Mouse (Mus musculus): ENCODE results near the gene Sprtn. TPM values are rescaled to one million over a fixed set of nuclear protein-coding genes. Genes with fewer than 3 reads are reported as not detected.

The Sprtn gene
- polyA plus RNA-seq (2014; fragmentation: Nextera tagmentation; extraction: Ambion mirVana) = 7.9 and 8.8 TPM in 2 replicates

DNA sequence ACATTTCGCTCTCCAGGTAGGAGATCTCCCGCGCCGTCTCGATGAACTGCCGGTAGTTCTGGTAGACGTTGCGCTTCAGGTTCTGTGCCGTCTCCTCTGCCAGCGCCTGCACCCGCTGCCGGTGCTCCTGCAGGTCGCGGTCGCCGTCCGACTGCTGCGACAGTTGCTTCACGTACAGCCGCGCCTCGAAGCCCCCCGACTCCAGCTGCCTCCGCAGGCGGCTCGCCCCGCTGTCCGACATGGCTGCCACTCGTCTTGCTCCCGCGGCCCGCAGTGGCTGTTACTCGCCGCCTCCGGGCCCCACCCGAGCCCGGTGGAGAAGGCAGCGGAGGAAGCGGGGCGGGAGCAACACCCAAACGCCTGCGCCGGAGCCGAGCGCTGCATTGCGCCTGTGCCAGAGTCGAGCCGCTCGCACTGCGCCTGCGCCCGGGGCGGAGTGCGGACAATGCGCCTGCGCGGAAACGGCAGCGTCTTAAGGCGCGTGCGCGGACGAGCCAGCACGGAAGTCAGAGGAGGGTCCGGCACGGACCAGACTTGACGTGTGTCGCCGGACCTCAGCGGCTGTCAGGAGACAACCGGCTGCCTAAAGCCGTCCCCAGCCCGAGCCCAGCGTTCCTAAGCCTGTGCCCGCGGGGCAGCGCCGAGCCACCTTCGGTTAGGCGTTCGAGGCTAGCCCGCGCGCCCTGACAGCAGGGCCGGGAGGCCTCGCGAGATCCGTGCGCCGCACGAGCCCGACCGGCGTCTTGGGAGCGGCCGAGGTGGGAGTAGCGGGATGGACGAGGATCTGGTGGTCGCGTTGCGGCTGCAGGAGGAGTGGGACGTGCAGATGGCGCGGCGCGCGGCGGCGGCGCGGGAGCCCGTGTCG, at the start of gene Sprtn, which contains the start of gene Exoc8:
Gene Sprtn, plus strand, starts transcription at position 501 of the 865 bp plus-strand sequence.
Gene Exoc8, minus strand, starts transcription at position 320 of the 865 bp plus-strand sequence.
- Histone ChIP-seq H3K4me1 (replicated peaks; ENCODE audit: control insufficient read depth, insufficient read depth, low read length) (peaks cover 20% of the 10 kb centered on the region), H3K9me3 (ENCODE audit: control insufficient read depth, low read length) (no peaks in the 10 kb centered on the region), H3K9ac (ENCODE audit: low read length) (peak within 1 kb of the TSS; percentile 74), H3K27me3 (replicated peaks; ENCODE audit: control insufficient read depth, insufficient read depth, low read length) (no peaks in the 10 kb centered on the region), H3K4me3 (ENCODE audit: low read depth, low read length) (peak within 1 kb of the TSS; percentile 96), H3K4me2 (ENCODE audit: low read length) (peak within 1 kb of the TSS; percentile 96), H3K36me3 (ENCODE audit: control insufficient read depth, insufficient read depth, low read length) (peaks cover 43% of the 10 kb centered on the region), H3K27ac (ENCODE audit: low read depth) (peak within 1 kb of the TSS; percentile 52)
- ATAC-seq (replicated peaks; ENCODE audit: low FRiP score, low TSS enrichment, low read depth) (peak; percentile 78), DNase-seq (ENCODE audit: low spot score) (peak; percentile 98)
- WGBS = under 1% methylated on average over 114 of the region's 114 CpGs

DNA sequence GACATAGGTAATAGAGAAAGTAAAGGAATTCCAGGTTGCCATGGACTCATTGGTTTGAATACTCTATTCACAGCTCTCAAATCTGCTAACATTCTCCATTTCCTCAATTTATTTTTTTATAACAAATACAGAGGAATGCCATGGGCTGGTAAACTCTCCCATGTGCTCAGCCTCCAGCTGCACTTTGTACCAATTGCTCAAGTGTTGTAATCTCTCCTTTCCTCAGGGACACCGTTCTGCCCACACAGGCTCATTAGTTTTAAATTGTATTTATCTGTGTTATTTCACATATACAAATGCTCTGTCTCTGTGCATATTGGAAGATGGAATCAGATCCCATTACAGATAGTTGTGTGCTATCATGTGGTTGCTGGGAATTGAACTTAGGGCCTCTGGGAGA, 44.2 kb upstream of the Sprtn start:
- Histone ChIP-seq H3K4me2 (ENCODE audit: low read length) (no peak overlapping the region), H3K9ac (ENCODE audit: low read length) (no peak overlapping the region), H3K27me3 (replicated peaks; ENCODE audit: control insufficient read depth, insufficient read depth, low read length) (no peaks in the 10 kb centered on the region), H3K36me3 (ENCODE audit: control insufficient read depth, insufficient read depth, low read length) (peaks cover 59% of the 10 kb centered on the region), H3K27ac (ENCODE audit: low read depth) (no peak overlapping the region), H3K9me3 (ENCODE audit: control insufficient read depth, low read length) (peaks cover 50% of the 10 kb centered on the region), H3K4me3 (ENCODE audit: low read depth, low read length) (no peak overlapping the region), H3K4me1 (replicated peaks; ENCODE audit: control insufficient read depth, insufficient read depth, low read length) (no peaks in the 10 kb centered on the region)
- ATAC-seq (replicated peaks; ENCODE audit: low FRiP score, low TSS enrichment, low read depth) = no peak
- no peak for DNase-seq (ENCODE audit: low spot score)
- WGBS = 95% methylated on average over 1 of the region's 1 CpGs

DNA sequence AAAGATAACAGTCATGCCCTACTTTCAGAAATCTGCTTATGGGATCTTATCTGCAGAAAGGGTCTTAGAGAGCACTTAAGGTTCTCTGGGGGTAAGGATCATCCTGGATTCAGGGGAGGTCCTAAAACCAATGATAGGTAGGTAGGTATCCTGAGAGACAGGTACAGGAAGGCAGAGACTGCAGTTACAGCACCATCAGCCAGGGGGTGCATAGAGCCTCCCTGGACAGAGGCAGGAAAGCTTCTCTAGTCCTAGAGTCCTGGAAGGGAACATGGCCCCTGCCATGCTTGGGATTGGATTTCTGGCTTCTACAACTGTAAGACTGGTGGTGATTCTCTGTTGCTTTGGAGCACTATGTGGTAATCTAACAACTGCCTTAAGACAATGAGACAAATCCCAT, 38.2 kb upstream of the Sprtn start:
- Histone ChIP-seq H3K9me3 (ENCODE audit: control insufficient read depth, low read length) (peaks cover 29% of the 10 kb centered on the region), H3K27ac (ENCODE audit: low read depth) (no peak overlapping the region), H3K4me3 (ENCODE audit: low read depth, low read length) (no peak overlapping the region), H3K4me2 (ENCODE audit: low read length) (no peak overlapping the region), H3K4me1 (replicated peaks; ENCODE audit: control insufficient read depth, insufficient read depth, low read length) (peaks cover 11% of the 10 kb centered on the region), H3K27me3 (replicated peaks; ENCODE audit: control insufficient read depth, insufficient read depth, low read length) (no peaks in the 10 kb centered on the region), H3K36me3 (ENCODE audit: control insufficient read depth, insufficient read depth, low read length) (peaks cover 65% of the 10 kb centered on the region), H3K9ac (ENCODE audit: low read length) (no peak overlapping the region)
- no peak for DNase-seq (ENCODE audit: low spot score)
- no peak for ATAC-seq (replicated peaks; ENCODE audit: low FRiP score, low TSS enrichment, low read depth)

DNA sequence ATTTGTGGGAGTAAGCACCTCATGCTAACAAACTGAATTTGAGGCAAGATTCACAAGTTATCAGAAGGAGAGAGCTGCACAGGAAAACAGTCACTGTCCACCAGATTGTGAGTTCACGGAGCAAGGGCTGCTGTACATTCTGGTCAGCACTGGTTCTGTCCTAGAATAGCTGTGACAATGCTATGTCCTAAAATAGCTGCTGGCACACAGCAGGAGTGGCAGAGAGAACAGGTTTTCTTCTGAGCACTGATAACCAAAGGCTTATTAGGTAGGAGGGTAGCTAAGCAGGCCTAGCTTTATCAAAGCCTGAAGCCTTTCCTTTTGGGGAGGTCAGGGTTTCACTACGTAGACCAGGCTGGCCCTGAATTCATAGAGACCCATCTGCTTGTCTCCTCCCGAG, 37.5 kb upstream of the Sprtn start:
- H3K36me3 ChIP-seq (ENCODE audit: control insufficient read depth, insufficient read depth, low read length) = peaks cover 58% of the 10 kb centered on the region
- no peak overlapping the region for H3K4me3 ChIP-seq (ENCODE audit: low read depth, low read length)
- no peak overlapping the region for H3K27ac ChIP-seq (ENCODE audit: low read depth)
- ATAC-seq (replicated peaks; ENCODE audit: low FRiP score, low TSS enrichment, low read depth) (no peak), DNase-seq (ENCODE audit: low spot score) (no peak)
- no peak overlapping the region for H3K4me2 ChIP-seq (ENCODE audit: low read length)
- H3K9ac ChIP-seq (ENCODE audit: low read length) = no peak overlapping the region
- peaks cover 11% of the 10 kb centered on the region for H3K4me1 ChIP-seq (replicated peaks; ENCODE audit: control insufficient read depth, insufficient read depth, low read length)
- whole genome bisulfite sequencing = 92% methylated on average over 3 of the region's 3 CpGs
- H3K9me3 ChIP-seq (ENCODE audit: control insufficient read depth, low read length) = peaks cover 22% of the 10 kb centered on the region
- H3K27me3 ChIP-seq (replicated peaks; ENCODE audit: control insufficient read depth, insufficient read depth, low read length) = no peaks in the 10 kb centered on the region

DNA sequence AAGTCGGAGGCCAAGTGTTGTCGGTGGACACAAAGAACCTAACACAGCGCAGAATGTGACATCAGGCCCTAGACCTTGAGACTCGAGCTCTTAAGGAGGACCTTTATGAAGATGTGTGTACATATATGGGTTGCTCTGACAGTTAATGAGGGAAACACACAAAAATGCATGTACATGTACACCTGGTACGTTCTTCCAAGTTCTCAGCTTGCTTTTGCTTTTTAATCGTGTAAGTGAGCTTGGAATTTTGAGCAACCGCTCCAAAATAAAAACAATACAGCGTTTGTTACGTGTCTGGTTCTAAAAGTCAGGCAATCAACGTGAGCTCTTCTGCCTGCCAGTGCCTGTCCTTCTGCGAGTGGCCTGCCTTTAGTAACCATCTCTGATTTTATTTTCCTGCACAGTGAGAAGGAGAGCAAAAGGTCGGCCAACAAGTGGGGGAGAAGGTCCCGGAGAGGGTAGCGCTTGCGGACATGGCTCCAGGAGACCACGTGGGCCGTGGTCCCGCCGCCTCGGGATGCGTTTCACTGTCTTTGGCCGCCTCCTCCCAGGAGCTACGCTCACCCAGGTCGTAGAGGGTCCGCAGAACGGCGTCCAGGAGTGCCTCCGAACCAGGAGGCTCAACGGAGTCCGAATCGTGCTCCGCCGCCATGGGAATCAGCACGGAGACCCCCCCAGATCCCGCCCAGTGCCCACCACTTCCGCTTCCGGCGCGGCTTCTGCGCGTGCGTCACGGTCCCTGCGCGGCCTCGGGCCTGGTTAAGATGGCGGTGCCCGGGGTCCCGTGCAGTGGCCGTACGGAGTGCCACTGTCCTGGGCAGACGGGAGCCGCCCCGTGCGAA, 35.1 kb upstream of the Sprtn start, which contains the start of the genes Gnpat and 2810004N23Rik:
Gene Gnpat, plus strand, starts transcription at position 713 of the 842 bp plus-strand sequence.
Gene 2810004N23Rik, minus strand, starts transcription at position 800 of the 842 bp plus-strand sequence.
- H3K4me1 ChIP-seq (replicated peaks; ENCODE audit: control insufficient read depth, insufficient read depth, low read length) = peaks cover 11% of the 10 kb centered on the region
- H3K9ac ChIP-seq (ENCODE audit: low read length) = peak within 1 kb of the TSS; percentile 97
- H3K27ac ChIP-seq (ENCODE audit: low read depth) = peak within 1 kb of the TSS; percentile 92
- peak within 1 kb of the TSS; percentile 96 for H3K4me3 ChIP-seq (ENCODE audit: low read depth, low read length)
- H3K4me2 ChIP-seq (ENCODE audit: low read length) = peak within 1 kb of the TSS; percentile 71
- ATAC-seq (replicated peaks; ENCODE audit: low FRiP score, low TSS enrichment, low read depth) = peak; percentile 97
- H3K27me3 ChIP-seq (replicated peaks; ENCODE audit: control insufficient read depth, insufficient read depth, low read length) = no peaks in the 10 kb centered on the region
- peaks cover 2% of the 10 kb centered on the region; the same call in 1 of the 2 replicates for H3K9me3 ChIP-seq (ENCODE audit: control insufficient read depth, low read length)
- WGBS = 2% methylated on average over 55 of the region's 55 CpGs
- DNase-seq (ENCODE audit: low spot score) = peak; percentile 98
- peaks cover 36% of the 10 kb centered on the region for H3K36me3 ChIP-seq (ENCODE audit: control insufficient read depth, insufficient read depth, low read length)

DNA sequence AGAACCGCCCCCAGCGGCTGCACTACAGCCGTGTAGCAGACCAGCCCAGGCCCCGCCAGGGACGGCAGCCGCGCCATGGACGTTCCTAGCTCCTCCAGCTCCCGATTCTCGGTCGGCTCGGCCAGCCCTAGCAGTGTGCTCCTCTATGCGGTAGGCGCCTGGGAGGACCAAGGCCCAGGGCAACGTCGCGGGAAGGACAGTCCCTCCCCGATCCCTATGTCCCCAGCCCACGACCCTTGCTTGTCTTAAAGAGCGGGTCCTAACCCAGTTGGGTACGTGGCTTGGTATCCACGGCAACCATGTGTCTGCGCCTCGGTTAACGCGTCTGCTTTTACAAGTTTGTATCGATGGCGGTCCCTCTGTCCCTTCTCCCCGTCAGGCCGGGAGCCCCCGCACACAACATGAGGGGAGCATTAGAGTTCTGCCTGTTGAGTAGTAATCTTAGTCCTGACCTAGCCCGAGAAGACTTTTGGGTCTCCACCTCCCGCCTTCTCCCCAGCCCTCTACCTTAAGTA, 34.5 kb upstream of the Sprtn start:
- ATAC-seq (replicated peaks; ENCODE audit: low FRiP score, low TSS enrichment, low read depth) (peak; percentile 81), DNase-seq (ENCODE audit: low spot score) (no peak)
- peaks cover 11% of the 10 kb centered on the region for H3K4me1 ChIP-seq (replicated peaks; ENCODE audit: control insufficient read depth, insufficient read depth, low read length)
- no peaks in the 10 kb centered on the region for H3K27me3 ChIP-seq (replicated peaks; ENCODE audit: control insufficient read depth, insufficient read depth, low read length)
- H3K36me3 ChIP-seq (ENCODE audit: control insufficient read depth, insufficient read depth, low read length) = peaks cover 30% of the 10 kb centered on the region
- H3K27ac ChIP-seq (ENCODE audit: low read depth) = peak overlapping the region; percentile 92
- peak overlapping the region; percentile 71 for H3K4me2 ChIP-seq (ENCODE audit: low read length)
- peak overlapping the region; percentile 97 for H3K9ac ChIP-seq (ENCODE audit: low read length)
- H3K9me3 ChIP-seq (ENCODE audit: control insufficient read depth, low read length) = no peaks in the 10 kb centered on the region
- under 1% methylated on average over 33 of the region's 33 CpGs for WGBS
- H3K4me3 ChIP-seq (ENCODE audit: low read depth, low read length) = peak overlapping the region; percentile 96

DNA sequence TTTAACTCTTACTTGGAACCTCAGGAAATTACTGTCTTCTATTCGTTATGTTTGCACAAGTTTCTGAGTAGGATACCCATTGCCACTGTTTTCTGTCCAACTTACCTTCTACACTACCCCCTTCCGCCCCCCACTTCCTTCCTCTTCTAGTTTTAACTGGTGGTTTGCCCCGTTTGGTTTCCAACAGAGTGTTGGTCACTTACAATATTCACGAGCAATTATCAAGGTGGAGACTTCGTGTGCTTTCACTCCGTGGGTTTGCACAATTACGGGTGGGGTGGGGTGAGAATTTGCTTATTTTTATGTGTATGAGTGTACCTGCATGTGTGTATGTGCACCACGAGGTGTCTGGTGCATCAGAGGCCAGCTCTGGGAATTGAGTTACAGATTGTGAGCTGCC, 34.0 kb upstream of the Sprtn start:
- 12% methylated on average over 8 of the region's 8 CpGs for whole genome bisulfite sequencing
- Histone ChIP-seq H3K4me1 (replicated peaks; ENCODE audit: control insufficient read depth, insufficient read depth, low read length) (peaks cover 11% of the 10 kb centered on the region), H3K4me2 (ENCODE audit: low read length) (peak overlapping the region; percentile 71), H3K36me3 (ENCODE audit: control insufficient read depth, insufficient read depth, low read length) (peaks cover 25% of the 10 kb centered on the region), H3K27ac (ENCODE audit: low read depth) (peak overlapping the region; percentile 92; the same call in 1 of the 2 replicates), H3K9me3 (ENCODE audit: control insufficient read depth, low read length) (no peaks in the 10 kb centered on the region), H3K27me3 (replicated peaks; ENCODE audit: control insufficient read depth, insufficient read depth, low read length) (no peaks in the 10 kb centered on the region), H3K4me3 (ENCODE audit: low read depth, low read length) (peak overlapping the region; percentile 96), H3K9ac (ENCODE audit: low read length) (peak overlapping the region; percentile 97)
- ATAC-seq (replicated peaks; ENCODE audit: low FRiP score, low TSS enrichment, low read depth) = no peak
- peak; percentile 56 for DNase-seq (ENCODE audit: low spot score)

DNA sequence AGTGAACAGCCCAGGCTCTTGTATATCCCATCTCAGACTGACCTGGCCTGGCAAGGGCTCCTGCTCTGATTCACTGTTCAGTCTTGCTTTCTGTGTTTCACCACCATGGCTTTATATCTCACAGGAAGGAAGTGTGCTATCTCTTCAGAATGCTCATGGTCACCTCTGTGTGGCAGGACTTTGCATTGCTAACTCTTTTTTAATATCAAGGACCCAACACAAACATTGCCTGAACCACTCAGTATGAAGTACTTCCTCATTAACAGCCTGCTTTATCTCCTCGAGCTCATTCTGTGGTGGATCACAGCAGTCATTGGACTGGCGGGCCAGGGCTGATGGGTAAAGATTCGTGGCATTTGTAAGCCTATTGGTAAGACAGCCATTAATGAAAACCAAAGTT, 31.0 kb upstream of the Sprtn start:
- H3K4me3 ChIP-seq (ENCODE audit: low read depth, low read length) = no peak overlapping the region
- no peaks in the 10 kb centered on the region for H3K9me3 ChIP-seq (ENCODE audit: control insufficient read depth, low read length)
- no peak overlapping the region for H3K4me2 ChIP-seq (ENCODE audit: low read length)
- no peak for DNase-seq (ENCODE audit: low spot score)
- peaks cover 8% of the 10 kb centered on the region for H3K4me1 ChIP-seq (replicated peaks; ENCODE audit: control insufficient read depth, insufficient read depth, low read length)
- ATAC-seq (replicated peaks; ENCODE audit: low FRiP score, low TSS enrichment, low read depth) = no peak
- WGBS = 70% methylated on average over 3 of the region's 3 CpGs
- H3K27ac ChIP-seq (ENCODE audit: low read depth) = no peak overlapping the region
- peaks cover 10% of the 10 kb centered on the region for H3K36me3 ChIP-seq (ENCODE audit: control insufficient read depth, insufficient read depth, low read length)
- H3K9ac ChIP-seq (ENCODE audit: low read length) = no peak overlapping the region
- no peaks in the 10 kb centered on the region for H3K27me3 ChIP-seq (replicated peaks; ENCODE audit: control insufficient read depth, insufficient read depth, low read length)

All from intestine, embryonic 14.5 days (tissue).